Mouse (Mus musculus): ENCODE data around the gene 1700037H04Rik.

1700037H04Rik gene

DNA sequence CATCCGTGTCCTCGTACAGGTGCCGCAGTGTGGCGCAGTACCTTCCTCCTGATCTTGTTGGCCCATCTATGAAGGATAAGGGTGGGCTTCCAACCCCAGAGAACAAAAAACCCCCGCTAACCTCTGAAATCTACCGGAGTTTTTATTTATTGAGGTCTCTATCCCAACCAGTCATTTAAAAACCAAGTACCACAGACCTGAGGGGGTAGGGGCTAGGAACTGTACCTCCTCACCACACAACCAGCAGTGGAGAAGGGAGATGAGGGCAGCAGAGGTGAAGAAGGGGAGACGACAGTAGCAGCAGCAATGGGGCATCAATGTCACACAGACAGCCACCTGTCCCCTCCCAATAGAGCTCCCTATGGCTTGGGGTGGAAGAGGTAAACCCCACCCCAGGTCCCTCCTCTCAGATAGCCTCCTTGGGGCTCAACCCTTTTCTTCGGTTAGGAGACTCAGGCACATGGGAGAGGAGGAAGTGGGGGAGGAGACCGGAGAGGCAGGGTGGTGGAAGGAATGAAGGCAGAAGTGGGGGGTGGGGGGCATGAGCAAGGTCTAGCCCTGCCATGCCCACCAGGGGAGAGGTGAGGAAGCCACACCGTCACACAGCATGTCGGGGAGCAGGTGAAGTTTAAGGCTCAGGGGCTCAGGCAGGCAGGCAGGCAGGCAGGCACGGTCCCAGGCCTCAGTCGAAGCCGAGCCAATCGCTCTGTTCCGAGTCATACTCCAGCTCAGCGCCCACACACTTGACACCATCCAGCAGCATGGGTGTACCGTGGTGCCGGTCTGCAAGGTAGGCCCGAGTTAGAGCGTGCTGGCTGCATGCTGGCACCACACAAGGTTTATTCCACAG is 13.5 kb downstream of the 1700037H04Rik start:
- DNase-seq (ENCODE audit: low spot score in 2 of 2), result peak in 1 of 2 experiments; percentile 25

DNA sequence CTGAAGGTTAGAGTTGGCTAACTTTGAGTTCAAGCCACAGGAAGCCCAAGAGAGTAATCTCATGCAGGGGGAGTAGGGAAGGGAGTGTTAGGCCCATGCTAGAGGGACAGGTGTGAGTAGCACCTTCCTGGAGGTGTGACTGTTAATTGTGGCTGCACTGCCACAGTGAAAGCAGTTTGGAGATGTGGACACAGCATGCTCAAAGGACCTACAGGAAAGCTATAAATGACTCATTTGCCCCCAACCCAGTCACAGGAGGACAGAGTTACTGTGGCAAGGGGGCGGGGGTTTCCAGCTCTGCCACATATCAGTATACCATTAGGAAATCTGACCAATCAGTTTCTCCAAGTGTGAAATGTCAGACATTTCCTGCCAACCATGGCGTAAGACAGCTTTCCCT is 14.3 kb downstream of the 1700037H04Rik start:
- no peak for DNase-seq (ENCODE audit: low spot score in 2 of 2)

DNA sequence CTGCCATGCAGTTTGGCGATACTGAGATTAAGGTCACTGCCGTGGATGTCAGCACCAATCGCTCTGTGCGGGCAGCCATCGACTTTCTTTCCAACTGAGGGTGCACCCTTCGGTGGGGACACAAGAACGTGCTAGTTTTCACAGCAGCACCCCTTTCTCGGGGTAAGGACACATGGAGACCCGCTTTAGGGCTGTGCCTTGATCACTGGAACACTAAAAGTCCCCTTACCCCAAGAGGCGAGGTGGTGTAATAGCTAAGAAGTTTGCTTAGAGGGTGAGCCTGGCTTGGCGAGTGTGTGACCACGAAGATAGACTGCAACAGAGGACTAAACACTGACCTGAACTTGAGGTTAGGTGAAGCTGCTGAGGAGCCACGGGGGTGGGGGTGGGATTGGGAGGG is 14.8 kb downstream of the 1700037H04Rik start:
- DNase-seq (ENCODE audit: low spot score in 2 of 2), result no peak

DNA sequence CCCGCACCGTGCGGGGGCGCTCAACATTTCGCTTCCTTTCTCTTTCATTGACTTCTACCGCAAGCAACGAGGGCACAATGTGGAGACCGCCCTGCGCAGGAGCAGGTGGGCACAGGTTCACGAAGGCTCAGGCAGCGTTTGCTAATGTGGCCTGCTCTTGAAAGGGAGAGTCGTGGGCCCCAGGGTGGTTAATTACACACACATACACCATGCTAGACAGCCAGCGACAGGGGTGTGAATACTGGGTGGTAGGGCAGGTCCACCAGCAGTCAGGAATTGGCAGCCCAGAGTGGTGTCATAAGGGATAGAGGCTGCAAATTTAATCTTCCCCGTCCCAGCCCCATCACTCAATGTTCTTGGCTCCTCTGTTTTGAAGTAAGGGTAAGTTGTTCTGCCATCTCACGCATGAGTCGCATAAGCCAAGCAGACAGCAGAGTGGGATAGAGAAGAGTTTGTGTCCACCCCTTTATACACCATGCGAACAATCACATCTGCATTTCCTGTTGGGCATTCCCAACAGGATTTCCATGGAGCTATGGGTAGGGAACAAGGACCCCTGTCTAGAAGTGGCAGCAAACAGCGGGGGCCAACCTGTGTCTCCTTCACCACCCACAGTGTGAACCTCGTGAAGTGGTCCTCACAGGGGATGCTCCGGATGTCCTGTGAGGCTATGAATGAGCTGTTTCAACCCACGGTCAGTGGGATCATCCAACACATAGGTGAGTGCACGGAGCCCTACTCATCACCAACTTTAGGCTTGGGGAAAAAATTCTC is 16.7 kb downstream of the 1700037H04Rik start:
- no peak for DNase-seq (ENCODE audit: low spot score in 2 of 2)

DNA sequence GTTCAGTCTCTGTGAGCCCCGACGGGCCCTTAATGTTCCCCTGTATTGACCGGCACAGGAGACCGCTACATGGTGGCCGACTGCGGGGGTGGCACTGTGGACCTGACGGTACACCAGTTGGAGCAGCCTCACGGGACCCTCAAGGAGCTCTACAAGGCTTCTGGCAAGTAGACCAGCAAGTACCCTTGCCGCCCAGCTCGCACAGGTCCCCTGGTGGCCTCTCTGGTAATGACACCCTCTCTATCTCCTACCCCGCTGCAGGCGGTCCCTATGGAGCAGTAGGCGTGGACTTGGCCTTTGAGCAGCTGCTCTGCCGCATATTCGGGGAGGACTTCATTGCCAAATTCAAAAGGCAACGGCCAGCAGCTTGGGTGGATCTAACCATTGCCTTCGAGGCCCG is 17.3 kb downstream of the 1700037H04Rik start:
- DNase-seq (ENCODE audit: low spot score in 2 of 2), result peak in 1 of 2 experiments; percentile 15

DNA sequence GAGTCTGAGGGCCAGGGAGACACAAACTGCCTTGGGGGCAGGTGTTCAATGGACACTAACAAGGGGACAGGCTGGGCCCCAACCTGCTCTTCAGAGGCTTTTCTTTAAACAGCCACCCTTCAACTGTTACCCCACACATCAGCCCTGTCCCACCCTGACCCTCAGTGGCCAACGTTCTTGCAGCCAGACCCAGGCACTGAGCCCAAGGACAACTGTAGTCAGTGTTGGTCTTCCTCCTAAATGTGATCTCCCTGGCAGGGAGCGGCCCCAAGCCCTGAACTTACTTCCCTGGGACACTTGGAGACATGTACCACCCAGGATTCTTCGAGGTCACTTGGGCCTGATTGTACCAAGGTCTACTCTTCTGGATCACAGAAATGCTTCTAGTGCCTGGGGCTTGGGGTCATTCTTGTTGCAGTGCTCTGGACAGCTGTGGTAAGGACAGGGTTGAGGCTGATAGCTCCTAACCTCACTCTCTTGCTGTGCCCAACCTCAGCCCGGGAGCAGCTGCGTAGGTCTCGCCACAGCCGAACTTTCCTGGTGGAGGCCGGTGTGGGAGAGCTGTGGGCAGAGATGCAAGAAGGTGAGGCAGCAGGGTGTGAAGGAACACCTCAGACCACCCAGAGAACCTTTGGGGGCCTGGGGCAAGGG is 18.4 kb downstream of the 1700037H04Rik start:
- no peak for DNase-seq (ENCODE audit: low spot score in 2 of 2)

DNA sequence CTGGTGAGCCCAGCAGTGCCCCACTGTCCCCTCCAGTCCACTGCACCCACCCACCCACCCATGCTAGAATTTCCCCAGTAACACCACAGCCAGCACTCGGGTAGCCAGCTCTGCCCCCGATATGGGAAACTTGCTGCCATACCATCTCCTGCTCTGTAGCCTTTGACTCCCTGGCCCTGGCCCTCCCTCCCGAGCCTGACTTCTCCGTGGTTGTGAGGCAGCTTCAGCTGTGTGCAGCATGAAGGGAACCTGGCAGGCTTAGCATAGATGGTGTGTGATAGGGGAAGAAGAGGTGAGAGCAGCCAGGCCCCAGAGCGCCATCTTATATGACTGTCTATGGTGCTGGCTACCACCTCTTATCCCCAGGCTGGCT is 19.4 kb downstream of the 1700037H04Rik start:
- no peak for DNase-seq (ENCODE audit: low spot score in 2 of 2)

DNA sequence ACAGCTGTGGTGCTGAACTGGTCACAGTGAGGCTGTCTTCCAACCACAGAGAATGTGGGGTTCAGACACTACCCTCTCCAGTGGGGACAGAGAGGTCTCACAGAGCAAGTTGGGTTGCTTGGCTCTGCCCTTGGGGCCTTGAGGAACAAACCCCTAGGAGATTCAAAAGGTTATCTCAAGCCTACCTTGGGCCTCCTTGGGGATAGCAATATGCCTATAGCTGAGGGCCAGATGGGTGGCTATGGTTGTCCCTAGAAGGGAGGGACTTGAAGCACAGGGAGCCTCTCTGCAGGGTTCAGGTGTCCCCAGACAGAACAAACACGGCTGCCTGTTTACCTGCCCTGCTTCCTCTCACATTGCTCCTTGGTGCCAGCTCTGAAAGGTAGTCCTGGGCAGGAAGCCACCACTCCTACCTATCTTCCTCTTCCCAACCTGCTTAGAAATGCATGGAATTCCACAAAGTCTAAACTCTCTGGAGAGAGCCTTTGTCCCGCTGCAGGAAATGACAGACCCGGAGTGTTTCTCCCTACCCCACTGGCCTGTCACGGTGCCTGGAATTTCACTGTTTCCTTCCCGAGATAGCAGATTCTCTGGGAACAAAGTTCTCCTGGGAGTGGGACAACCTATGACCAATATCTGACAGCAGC is 19.9 kb downstream of the 1700037H04Rik start:
- no peak for DNase-seq (ENCODE audit: low spot score in 2 of 2)

DNA sequence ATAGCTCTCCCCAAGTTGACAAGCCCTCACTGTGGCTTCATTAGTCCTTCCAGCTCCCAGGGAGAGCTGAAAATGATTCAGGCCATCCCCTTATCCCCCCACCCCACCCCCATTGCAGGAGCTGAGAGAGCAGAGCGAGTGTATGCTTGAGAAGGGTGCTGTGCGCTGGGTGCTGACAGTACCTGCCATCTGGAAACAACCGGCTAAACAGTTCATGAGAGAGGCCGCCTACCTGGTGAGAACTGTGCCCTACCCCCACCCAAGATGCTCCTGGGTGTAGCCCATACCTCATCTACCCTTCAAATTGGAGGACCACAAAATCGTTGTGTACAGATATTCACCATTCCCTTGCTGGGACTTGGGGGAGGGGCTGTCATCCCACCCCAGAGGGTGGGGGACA is 20.6 kb downstream of the 1700037H04Rik start:
- DNase-seq (ENCODE audit: low spot score in 2 of 2), result no peak

DNA sequence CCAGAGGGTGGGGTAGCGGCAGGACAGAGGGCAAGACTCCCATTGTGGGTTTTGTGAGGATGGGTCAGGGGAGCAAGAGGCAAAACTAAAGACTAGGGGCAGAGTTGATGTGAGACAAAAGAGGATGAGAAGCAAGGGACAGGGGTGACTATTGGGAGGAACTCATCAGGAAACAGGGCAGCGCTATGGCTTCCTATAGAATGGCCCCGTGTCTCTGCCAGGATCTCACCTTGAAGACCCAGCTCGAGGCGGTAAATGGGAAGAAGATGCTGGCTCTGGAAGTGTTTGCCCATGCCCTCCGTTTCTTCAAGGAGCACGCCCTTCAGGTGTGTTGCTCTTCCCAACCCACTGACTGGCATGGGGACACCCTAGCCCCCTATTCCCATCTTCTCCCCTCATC is 21.1 kb downstream of the 1700037H04Rik start:
- no peak for DNase-seq (ENCODE audit: low spot score in 2 of 2)

DNA sequence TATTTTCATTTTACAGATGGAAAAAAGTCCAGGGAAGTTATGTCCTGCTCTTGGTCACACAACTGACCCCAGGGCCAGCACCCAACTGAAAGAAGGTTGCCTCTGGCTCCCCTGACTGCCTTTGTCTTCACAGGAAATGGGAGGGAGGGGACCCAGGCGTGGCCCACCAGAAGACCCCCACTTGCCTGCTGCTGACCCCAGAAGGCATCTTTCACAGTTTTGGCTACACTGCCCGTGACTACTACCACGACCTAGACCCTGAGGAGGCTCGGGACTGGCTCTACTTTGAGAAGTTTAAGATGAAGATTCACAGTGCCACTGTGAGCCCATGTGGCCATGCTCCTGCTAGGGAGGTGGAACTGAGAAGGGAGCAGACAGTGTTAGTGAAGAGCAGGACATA is 21.6 kb downstream of the 1700037H04Rik start:
- no peak for DNase-seq (ENCODE audit: low spot score in 2 of 2)

DNA sequence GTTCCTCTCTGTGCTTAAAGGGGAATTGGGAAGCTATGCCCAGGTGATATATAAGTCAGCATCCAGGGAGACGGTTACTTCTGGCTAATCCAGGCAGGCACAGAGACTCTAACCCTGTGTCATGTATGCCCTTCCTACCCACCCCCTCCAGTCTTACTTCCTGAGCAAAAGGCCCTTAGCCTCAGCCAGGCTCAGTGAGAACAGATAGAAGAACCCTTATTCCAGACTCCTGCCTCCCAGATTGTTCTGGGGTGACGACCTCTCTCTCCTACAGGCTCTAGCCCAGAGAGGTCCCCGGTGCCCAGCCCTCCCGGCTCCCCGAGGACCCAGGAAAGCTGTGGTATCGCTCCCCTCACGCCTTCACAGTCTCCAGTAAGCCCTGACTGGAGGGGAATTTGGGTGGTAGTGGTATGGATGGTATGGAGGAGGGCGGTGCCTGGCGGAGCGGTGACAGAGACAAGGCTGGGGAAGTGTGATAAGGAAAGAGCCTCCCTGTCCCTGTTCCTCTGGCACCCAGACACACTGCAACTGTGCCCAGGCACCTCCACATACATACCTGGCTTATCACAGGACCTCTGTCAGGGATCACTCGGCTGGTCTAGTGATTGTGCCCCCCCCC is 24.3 kb downstream of the 1700037H04Rik start:
- no peak for DNase-seq (ENCODE audit: low spot score in 2 of 2)

DNA sequence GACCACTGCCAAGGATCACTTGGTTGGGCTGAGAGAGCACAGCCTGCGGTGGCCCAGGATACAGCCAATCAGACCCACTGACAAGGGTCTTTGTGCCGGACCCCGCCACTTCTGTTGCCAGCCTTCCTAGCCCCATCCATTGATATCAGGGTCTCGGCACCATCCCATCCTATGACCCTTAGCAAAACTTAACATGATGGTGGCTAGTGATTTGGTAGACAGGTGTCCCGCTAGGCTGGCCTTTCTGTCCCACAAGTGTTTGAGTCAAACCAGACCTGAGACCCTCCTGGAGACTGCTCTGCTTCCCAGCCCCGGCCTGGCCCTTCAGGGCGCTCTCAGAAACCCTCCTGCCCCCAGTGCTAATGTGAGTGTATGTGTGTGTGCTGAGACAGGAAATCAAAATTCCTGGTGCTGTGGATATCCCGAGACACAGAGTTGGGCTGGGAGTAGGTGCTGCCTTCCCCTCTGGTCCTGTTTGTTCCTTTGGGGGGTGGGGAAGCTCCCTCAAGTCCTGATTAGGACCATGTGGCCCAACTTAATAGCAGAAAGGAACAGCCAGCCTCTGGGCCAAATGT is 25.0 kb downstream of the 1700037H04Rik start:
- no peak for DNase-seq (ENCODE audit: low spot score in 2 of 2)

DNA sequence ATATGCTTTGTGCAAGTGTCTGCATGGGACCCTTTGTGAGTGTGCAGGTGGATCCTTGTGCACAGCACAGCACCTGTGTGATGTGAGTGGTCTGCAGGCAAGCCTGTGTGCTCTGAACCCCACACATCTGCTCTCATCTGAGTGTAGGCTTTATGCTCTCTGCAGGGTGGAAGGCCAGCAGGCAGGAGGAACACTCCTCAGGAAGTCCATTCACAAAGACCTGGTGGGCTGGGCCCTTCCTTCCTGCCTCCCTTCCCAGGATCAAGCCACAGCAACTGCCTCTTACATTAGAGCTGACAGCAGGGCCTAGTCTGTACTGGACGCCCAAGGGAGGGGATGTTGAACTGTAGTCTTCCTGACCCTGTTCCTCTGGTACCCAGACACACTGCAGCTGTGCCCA is 25.5 kb downstream of the 1700037H04Rik start:
- DNase-seq (ENCODE audit: low spot score in 2 of 2), result no peak

DNA sequence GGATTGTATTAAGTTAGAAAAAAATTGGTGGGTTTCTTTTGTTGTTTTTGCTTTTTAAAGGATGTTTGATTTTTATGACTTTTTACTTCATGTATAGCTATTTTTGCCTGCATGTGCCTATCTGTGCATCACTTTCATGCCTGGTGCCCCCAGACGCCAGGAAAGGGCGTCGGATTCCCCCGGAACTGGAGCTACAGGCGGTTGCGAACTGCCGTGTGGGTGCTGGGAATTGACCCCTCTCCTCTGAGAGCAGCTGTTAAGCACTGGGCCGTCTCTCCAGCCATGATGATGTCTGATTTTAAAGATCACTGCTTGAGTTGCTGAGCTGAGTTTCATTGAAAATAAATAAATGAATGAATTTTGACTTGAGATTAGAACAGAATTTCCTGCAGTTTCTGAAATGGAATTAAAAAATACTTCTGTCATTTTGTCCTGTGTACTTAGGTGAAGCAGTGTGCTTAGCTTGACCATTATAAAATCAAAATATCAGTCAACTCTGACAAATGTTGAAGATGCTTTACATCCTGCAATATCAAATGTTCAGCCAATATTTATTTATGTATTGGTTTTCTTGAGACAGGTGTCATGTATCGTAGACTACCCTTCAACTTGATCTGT is 26.8 kb downstream of the 1700037H04Rik start, which contains the start of gene Gm11037:
Gene Gm11037 (plus strand): TSS at position 568 of the 618 bp plus-strand sequence.
- DNase-seq (ENCODE audit: low spot score in 2 of 2), result no peak

DNA sequence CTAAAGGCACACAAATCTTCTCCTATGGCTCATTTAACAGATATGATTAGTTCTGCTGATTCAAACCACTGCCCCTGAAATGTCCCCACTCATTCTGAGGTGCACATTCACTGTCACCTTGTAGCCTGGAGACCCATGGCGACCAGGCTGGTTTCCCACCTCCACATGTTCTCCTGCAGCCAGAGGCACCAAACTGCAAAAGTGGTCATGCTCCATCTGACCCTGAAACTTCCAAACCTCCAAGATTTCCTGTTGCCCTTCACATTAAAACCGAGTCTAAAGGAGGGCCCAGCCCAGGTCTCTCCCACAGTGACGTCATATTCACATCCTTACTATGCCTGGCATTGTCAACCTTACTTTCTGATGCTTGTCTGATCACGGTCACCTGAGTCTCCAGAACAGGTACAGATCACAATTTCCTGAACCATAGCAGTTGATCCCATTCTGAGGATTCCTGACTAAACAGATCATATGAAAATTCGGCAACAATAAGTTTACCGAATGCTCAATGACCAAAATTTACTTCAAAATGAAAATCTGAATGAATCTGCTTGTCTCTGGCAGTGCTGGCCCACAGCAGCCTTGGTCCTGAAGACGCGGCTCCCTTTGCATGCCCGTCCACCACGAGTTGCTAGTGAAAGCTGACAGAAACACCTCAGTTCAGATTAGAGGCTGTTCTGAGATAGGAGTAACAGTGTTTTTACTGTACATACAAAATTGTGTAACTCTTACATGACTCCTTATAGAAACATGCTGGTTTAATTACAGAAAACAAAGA is 27.6 kb downstream of the 1700037H04Rik start:
- no peak for DNase-seq (ENCODE audit: low spot score in 2 of 2)

DNA sequence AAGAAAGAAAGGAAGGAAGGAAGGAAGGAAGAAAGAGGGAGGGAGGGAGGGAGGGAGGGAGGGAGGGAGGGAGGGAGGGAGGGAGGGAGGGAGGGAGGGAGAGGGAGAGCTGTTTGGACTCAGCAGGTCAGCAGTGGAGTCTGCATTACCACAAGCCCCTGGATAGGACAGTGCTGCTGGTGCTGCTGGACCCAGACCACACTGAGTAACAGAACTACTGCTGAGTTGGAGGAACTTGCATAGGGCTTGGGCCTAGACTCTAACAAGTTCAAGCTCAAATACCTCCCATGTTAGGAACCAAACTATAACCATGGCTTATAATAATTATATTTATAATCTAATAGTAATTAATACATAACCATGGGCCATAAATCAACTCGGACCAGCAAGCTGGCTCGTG is 29.0 kb downstream of the 1700037H04Rik start:
- no peak for DNase-seq (ENCODE audit: low spot score in 2 of 2)

DNA sequence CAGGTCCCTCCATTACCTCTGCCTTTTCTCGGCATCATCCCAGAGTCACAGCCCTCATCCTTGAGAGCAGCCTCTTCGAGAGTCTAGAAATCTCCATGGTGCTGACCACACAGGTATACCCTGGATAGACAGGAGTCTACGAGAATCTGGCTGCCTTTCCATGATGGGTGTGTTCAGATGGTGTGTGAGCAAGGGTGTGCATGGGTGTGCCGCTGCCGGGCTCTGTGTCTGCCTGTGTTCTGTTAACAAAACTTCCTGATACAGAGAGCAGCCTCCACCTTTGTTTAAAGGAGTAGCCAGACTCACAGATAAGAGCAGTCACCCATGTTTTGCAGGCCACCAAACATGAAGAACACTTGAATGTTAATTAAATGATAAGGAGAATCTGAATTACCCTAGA is 30.0 kb downstream of the 1700037H04Rik start:
- DNase-seq (ENCODE audit: low spot score in 2 of 2), result no peak

DNA sequence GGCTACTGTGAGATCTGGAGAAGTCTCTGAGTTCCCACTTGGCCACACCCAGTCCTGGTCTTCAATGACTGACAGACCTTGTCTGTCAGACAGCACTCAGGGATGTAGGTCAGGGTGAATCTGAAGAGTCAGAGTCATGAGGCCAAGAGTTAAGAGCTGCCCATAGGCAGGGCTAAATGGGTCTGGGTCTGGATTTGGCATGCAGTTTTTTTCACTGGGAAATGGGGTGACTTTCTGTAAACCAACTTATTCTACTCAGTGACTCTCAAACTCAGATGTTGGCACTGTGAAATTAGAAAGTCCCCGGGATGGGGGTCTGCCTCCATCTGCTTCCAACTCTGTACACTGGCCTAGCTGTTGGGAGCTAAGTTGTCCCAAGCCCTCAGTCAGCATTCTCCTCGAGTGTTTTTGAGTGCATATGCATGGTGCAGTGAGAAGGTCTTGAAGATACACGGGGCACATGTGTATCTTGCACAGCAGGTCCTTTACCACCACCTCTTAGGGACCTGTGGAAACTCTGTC is 31.2 kb downstream of the 1700037H04Rik start:
- no peak for DNase-seq (ENCODE audit: low spot score in 2 of 2)

DNA sequence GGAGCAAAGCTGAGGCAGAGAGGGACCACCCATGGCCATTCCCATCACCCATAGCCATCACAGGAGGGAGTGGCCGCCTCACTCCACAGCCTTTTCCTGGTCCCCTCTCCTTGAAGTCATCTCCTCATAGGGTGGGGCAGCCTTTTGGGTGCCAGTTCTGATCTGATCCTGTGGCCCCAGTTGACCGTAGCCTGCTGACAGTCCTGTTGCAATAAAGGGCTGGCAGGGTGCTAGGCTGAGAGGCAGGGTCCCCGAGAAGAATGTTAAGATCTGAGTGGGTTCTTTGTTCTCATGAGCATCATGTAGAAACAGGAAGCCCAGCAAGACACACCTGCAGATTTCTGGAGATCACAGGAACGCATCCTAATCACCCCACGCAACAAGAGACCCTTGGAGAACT is 31.7 kb downstream of the 1700037H04Rik start:
- no peak for DNase-seq (ENCODE audit: low spot score in 2 of 2)
